Mouse (Mus musculus) ES-Bruce4 (cell line): ENCODE results near the gene Sec24c. TPM values are rescaled to one million over a fixed set of nuclear protein-coding genes. Genes with fewer than 3 reads are reported as not detected.

Experiments
- H3K27ac ChIP-seq: 2 replicates; pipeline ENCODE4 v1.5.1; 2012; ENCODE audit warnings: low read length, inconsistent platforms; ENCODE audit not compliant: insufficient read depth
- H3K27me3 ChIP-seq: 2 replicates; pipeline ENCODE4 v1.6.1; 2012; ENCODE audit warnings: mild to moderate bottlenecking, low read length, inconsistent platforms; ENCODE audit not compliant: control insufficient read depth, poor library complexity, insufficient read depth, severe bottlenecking
- H3K36me3 ChIP-seq: 2 replicates; pipeline ENCODE4 v1.6.1; 2012; ENCODE audit warnings: inconsistent platforms, mild to moderate bottlenecking, low read length, moderate library complexity; ENCODE audit not compliant: control insufficient read depth, poor library complexity, insufficient read depth, severe bottlenecking
- H3K4me1 ChIP-seq: one replicate; pipeline ENCODE4 v1.8.1; 2011; ENCODE audit warnings: low read length; ENCODE audit not compliant: control insufficient read depth, insufficient read depth
- H3K4me3 ChIP-seq: 2 replicates; pipeline ENCODE4 v1.5.1; 2011; ENCODE audit warnings: low read depth, mild to moderate bottlenecking, low read length
- H3K9ac ChIP-seq: 2 replicates; pipeline ENCODE4 v1.6.1; 2012; ENCODE audit warnings: low read depth, mild to moderate bottlenecking, inconsistent platforms; ENCODE audit not compliant: poor library complexity, severe bottlenecking
- H3K9me3 ChIP-seq: replicated peaks from 2 replicates; pipeline ENCODE4 v1.6.1; 2012; ENCODE audit warnings: mild to moderate bottlenecking, low read length, inconsistent platforms; ENCODE audit not compliant: control insufficient read depth, poor library complexity, insufficient read depth, severe bottlenecking
- CTCF ChIP-seq: IDR thresholded peaks from one replicate; pipeline ENCODE4 v1.8.1; 2011; ENCODE audit warnings: low read depth, low read length
- EP300 ChIP-seq: IDR thresholded peaks from 2 replicates; pipeline ENCODE4 v1.6.1; 2011; ENCODE audit warnings: low read depth, low read length; ENCODE audit not compliant: insufficient read depth
- POLR2A ChIP-seq: IDR thresholded peaks from one replicate; pipeline ENCODE4 v1.8.1; 2011; ENCODE audit warnings: low read length; ENCODE audit not compliant: insufficient read depth
- polyA plus RNA-seq: library from polyadenylated mRNA; stranded (reverse); fragments of >200 nt; gene quantifications from 2 replicates; pipeline ENCODE4 v1.2.4, GENCODE M21; 2011; ENCODE audit warnings: low read depth; ENCODE audit not compliant: missing spikeins, insufficient read depth, insufficient read length

The Sec24c gene
- polyA plus RNA-seq, 1 experiment = 133 TPM

DNA sequence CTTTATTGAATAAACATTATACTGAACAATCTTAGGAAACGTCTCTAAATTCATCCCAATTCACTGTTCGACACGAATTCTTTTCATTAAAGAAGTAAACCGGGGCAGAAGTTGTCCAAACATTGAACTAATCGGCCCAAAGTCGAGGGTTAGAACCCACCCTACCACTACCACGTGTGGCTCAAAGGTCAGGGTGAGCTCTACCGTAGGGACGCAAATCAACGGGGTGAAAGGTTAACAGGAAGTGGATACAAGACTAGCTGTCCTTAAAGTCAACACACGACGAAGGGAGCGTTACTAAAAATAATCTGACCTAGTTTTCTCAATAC is 409 bp upstream of the Sec24c start:
- H3K4me1 ChIP-seq = no peaks in the 10 kb centered on the region
- peaks cover 17% of the 10 kb centered on the region for H3K9me3 ChIP-seq
- no peak for TF ChIP-seq POLR2A
- no peak for TF ChIP-seq EP300
- TF ChIP-seq CTCF = no peak
- peak overlapping the region; percentile 59 for H3K9ac ChIP-seq
- peak overlapping the region; percentile 82 for H3K27ac ChIP-seq
- peak overlapping the region; percentile 83 for H3K4me3 ChIP-seq
- H3K36me3 ChIP-seq = peaks cover 24% of the 10 kb centered on the region
- H3K27me3 ChIP-seq = no peaks in the 10 kb centered on the region

DNA sequence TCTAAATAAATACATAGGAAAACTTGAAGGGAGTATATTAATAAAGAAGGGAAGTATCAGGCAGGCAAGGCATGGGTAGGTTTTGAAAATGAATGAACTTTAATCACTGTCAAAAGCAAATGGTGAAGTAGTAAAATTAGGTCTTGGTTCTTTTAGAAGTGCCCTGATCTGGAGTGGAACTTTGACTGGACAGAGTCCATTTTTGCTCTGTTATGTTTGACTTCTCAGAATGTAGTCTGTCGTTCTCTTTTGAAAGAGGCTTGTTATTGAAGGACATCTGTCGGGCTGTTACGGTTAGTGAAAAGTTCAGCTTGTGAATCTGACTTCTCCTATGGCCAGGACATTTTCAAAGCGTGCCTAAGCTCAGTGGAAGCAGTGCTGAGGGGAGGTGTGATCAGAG is 3.8 kb downstream of the Sec24c start:
- peaks cover 17% of the 10 kb centered on the region for H3K9me3 ChIP-seq
- no peak overlapping the region for H3K4me3 ChIP-seq
- no peak overlapping the region for H3K9ac ChIP-seq
- H3K27me3 ChIP-seq = no peaks in the 10 kb centered on the region
- H3K27ac ChIP-seq = no peak overlapping the region
- no peaks in the 10 kb centered on the region for H3K4me1 ChIP-seq
- TF ChIP-seq CTCF (no peak), POLR2A (no peak), EP300 (no peak)
- H3K36me3 ChIP-seq = peaks cover 48% of the 10 kb centered on the region

DNA sequence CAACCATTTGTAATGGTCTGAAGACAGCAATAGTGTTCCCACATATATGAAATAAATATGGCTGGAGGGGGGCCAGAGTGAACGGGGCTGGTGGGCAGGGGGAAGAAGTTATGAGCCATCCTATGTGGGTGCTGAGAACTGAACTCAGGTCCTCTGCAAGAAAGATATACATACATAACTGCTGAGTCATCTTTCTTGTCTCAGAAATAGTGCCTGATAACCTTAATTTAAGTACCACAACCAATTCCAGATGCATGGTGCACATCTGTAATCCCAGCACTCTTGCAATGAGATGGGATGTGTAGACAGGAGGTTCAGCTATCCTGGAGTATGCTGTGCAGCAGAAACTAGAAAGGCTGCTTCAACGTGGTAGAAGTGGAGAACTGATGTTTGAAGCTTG is 7.6 kb downstream of the Sec24c start:
- H3K4me3 ChIP-seq = no peak overlapping the region
- no peak overlapping the region for H3K9ac ChIP-seq
- peaks cover 67% of the 10 kb centered on the region for H3K36me3 ChIP-seq
- no peaks in the 10 kb centered on the region for H3K4me1 ChIP-seq
- peaks cover 3% of the 10 kb centered on the region; the same call in 1 of the 2 replicates for H3K9me3 ChIP-seq
- TF ChIP-seq POLR2A = no peak
- no peak for TF ChIP-seq CTCF
- no peak for TF ChIP-seq EP300
- no peaks in the 10 kb centered on the region for H3K27me3 ChIP-seq
- H3K27ac ChIP-seq = no peak overlapping the region

DNA sequence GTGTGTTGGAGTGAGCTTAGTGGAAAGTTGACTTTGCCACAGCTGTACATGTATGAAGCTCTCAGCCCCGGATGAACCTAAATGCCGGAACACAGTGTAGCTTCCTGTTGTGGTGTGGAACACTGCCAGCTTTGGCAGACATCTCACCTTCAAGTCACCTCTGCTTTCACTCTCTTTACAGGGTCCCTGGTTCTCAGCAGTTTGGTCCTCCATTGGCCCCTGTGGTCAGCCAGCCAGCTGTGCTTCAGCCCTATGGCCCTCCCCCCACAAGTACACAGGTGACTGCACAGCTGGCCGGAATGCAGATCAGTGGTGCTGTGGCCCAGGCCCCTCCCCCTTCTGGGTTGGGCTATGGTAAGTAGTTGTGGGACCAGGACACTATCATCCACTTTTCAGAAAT is 8.4 kb downstream of the Sec24c start:
- H3K4me3 ChIP-seq = no peak overlapping the region
- H3K27ac ChIP-seq = no peak overlapping the region
- no peak overlapping the region for H3K9ac ChIP-seq
- peaks cover 67% of the 10 kb centered on the region for H3K36me3 ChIP-seq
- no peaks in the 10 kb centered on the region for H3K27me3 ChIP-seq
- TF ChIP-seq EP300 (no peak), CTCF (no peak), POLR2A (no peak)
- H3K4me1 ChIP-seq = no peaks in the 10 kb centered on the region
- H3K9me3 ChIP-seq = no peaks in the 10 kb centered on the region

DNA sequence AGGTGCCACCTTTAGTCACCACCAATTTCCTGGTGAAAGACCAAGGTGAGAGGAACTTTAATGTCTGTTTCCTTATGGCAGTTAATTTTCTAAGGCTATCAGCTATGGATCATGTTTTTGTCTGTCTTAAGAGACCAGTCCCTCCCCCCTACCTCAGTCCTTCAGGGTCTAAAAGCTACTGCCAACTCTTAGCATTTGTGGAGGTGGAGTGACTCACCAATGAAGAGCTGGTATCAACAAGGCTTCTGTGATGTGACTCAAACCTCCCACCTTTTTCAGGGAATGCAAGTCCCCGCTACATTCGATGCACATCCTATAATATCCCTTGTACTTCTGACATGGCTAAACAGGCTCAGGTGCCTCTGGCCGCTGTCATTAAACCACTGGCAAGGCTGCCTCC is 12.5 kb downstream of the Sec24c start:
- Histone ChIP-seq H3K9me3 (no peaks in the 10 kb centered on the region), H3K36me3 (peaks cover 68% of the 10 kb centered on the region), H3K27me3 (no peaks in the 10 kb centered on the region), H3K4me1 (no peaks in the 10 kb centered on the region), H3K4me3 (no peak overlapping the region), H3K9ac (no peak overlapping the region), H3K27ac (no peak overlapping the region)
- TF ChIP-seq CTCF = no peak
- TF ChIP-seq POLR2A = no peak
- TF ChIP-seq EP300 = no peak

DNA sequence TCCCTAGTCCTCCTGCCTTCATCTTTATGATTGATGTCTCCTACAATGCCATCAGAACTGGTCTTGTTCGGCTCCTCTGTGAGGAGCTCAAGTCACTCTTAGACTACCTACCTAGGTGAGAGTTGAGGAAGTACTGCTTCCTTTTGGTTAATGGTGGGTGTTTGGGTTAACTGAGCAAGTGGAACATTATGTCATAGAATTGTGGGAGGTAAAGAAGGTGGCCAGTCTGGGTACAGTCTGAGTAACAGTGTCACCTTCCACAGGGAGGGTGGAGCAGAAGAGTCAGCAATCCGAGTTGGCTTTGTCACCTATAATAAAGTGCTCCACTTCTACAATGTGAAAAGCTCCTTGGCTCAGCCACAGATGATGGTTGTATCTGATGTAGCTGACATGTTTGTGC is 14.9 kb downstream of the Sec24c start:
- Histone ChIP-seq H3K4me1 (no peaks in the 10 kb centered on the region), H3K36me3 (peaks cover 68% of the 10 kb centered on the region), H3K27me3 (no peaks in the 10 kb centered on the region), H3K9ac (no peak overlapping the region), H3K27ac (no peak overlapping the region), H3K9me3 (no peaks in the 10 kb centered on the region), H3K4me3 (no peak overlapping the region)
- TF ChIP-seq EP300 = no peak
- no peak for TF ChIP-seq POLR2A
- no peak for TF ChIP-seq CTCF
